Mouse (Mus musculus) E14TG2a.4 (cell line): ENCODE data around the gene Bcl2.

Source experiments
- CTCF ChIP-seq: conservative IDR thresholded peaks from 2 replicates; pipeline ENCODE4 v1.5.1; 2014; ENCODE audit warnings: low read length
- POU5F1 ChIP-seq: IDR thresholded peaks from 2 replicates; pipeline ENCODE4 v1.6.1; 2014; ENCODE audit warnings: low read length, borderline replicate concordance

GRCm38 (mm10) chr1:106760750-106761149 is 46.7 kb upstream of the Bcl2 start:
- TF ChIP-seq CTCF (no peak), POU5F1 (no peak)
